Mouse (Mus musculus) MEL (cell line): Measurements from ENCODE around the gene Ggt1. TPM values are rescaled to one million over a fixed set of nuclear protein-coding genes. Genes with fewer than 3 reads are reported as not detected.
A peak's percentile ranks its signal among the peaks of the same experiment; 100 is the strongest.

Experiments used
- DNase-seq: peaks from one replicate; pipeline ENCODE4 v3.0.0; 2011; ENCODE audit warnings: low read depth, low spot score
- H3K27ac ChIP-seq: 2 replicates; pipeline ENCODE4 v1.5.1; 2012; ENCODE audit warnings: low read depth, mild to moderate bottlenecking, control low read depth, low read length, moderate library complexity; ENCODE audit not compliant: control insufficient read depth
- H3K27me3 ChIP-seq, 2 experiments: fragments of 150-350 bp in 1 of 2; sonication (generic) in 1 of 2; 2 replicates each; pipeline ENCODE4 v1.6.1; 2012; ENCODE audit warnings: low read length in 2 of 2, mild to moderate bottlenecking in 2 of 2, improper control_type of control experiment in 1 of 2, moderate library complexity in 1 of 2; ENCODE audit not compliant: insufficient read depth in 2 of 2, control insufficient read depth in 1 of 2
- H3K36me3 ChIP-seq, 2 experiments: 2 replicates each; pipeline ENCODE4 v1.6.1; 2012 to 2014; ENCODE audit warnings: low read length in 2 of 2, improper control_type of control experiment in 1 of 2, inconsistent platforms in 1 of 2, mild to moderate bottlenecking in 1 of 2; ENCODE audit not compliant: insufficient read depth in 2 of 2, control insufficient read depth in 1 of 2
- H3K4me1 ChIP-seq, 2 experiments: fragments of 150-350 bp in 1 of 2; sonication (generic) in 1 of 2; 2 replicates each; pipeline ENCODE4 v1.6.1; 2012; ENCODE audit warnings: low read length in 2 of 2, improper control_type of control experiment in 1 of 2, mild to moderate bottlenecking in 1 of 2; ENCODE audit not compliant: insufficient read depth in 2 of 2, control insufficient read depth in 1 of 2
- H3K4me3 ChIP-seq, 2 experiments: fragments of 150-350 bp in 1 of 2; sonication (generic) in 1 of 2; 2 replicates each; pipeline ENCODE4 v1.5.1; 2012; ENCODE audit warnings: low read depth in 2 of 2, low read length in 2 of 2, mild to moderate bottlenecking in 2 of 2, moderate library complexity in 2 of 2, control low read depth in 1 of 2, improper control_type of control experiment in 1 of 2; ENCODE audit not compliant: control insufficient read depth in 1 of 2, insufficient read depth in 1 of 2
- H3K79me2 ChIP-seq: 2 replicates; pipeline ENCODE4 v1.6.1; 2012; ENCODE audit warnings: mild to moderate bottlenecking, low read length, moderate library complexity; ENCODE audit not compliant: control insufficient read depth, poor library complexity, insufficient read depth
- H3K9ac ChIP-seq: 2 replicates; pipeline ENCODE4 v1.6.1; 2012; ENCODE audit warnings: low read depth, mild to moderate bottlenecking, control low read depth, low read length, moderate library complexity; ENCODE audit not compliant: control insufficient read depth, poor library complexity, severe bottlenecking
- H3K9me3 ChIP-seq: fragments of 150-350 bp; sonication (generic); replicated peaks from 2 replicates; pipeline ENCODE4 v1.6.1; 2012; ENCODE audit warnings: mild to moderate bottlenecking, low read length, improper control_type of control experiment, moderate library complexity; ENCODE audit not compliant: insufficient read depth
- BHLHE40 ChIP-seq: IDR thresholded peaks from 2 replicates; pipeline ENCODE4 v1.6.1; 2012; ENCODE audit warnings: low read depth, mild to moderate bottlenecking, inconsistent platforms, low read length, improper control_type of control experiment, borderline replicate concordance
- CHD1 ChIP-seq: IDR thresholded peaks from 2 replicates; pipeline ENCODE4 v1.6.1; 2012; ENCODE audit warnings: low read depth, mild to moderate bottlenecking, inconsistent platforms, low read length, improper control_type of control experiment
- CHD2 ChIP-seq: IDR thresholded peaks from 2 replicates; pipeline ENCODE4 v1.6.1; 2011; ENCODE audit warnings: low read length, improper control_type of control experiment
- CTCF ChIP-seq, 3 experiments: IDR thresholded peaks in 2 of 3; conservative IDR thresholded peaks in 1 of 3; 2 replicates each; pipeline ENCODE4 v1.5.1; 2011 to 2012; ENCODE audit warnings: low read length in 3 of 3, low read depth in 2 of 3, mild to moderate bottlenecking in 2 of 3, improper control_type of control experiment in 1 of 3, inconsistent platforms in 1 of 3, mixed read lengths in 1 of 3, moderate library complexity in 1 of 3; ENCODE audit not compliant: control insufficient read depth in 1 of 3, insufficient read depth in 1 of 3, poor library complexity in 1 of 3, severe bottlenecking in 1 of 3
- E2F4 ChIP-seq: IDR thresholded peaks from 2 replicates; pipeline ENCODE4 v1.6.1; 2011; ENCODE audit warnings: low read depth, low read length, improper control_type of control experiment, borderline replicate concordance
- ELF1 ChIP-seq: IDR thresholded peaks from 2 replicates; pipeline ENCODE4 v1.6.1; 2014; ENCODE audit warnings: low read depth, mild to moderate bottlenecking, inconsistent platforms, low read length, improper control_type of control experiment, moderate library complexity
- ETS1 ChIP-seq: IDR thresholded peaks from 2 replicates; pipeline ENCODE4 v1.6.1; 2012; ENCODE audit warnings: low read depth, mild to moderate bottlenecking, inconsistent platforms, low read length, improper control_type of control experiment, moderate library complexity
- GATA1 ChIP-seq: IDR thresholded peaks from 2 replicates; pipeline ENCODE4 v1.6.1; 2011; ENCODE audit warnings: low read depth, low read length, improper control_type of control experiment
- HCFC1 ChIP-seq: IDR thresholded peaks from 2 replicates; pipeline ENCODE4 v1.6.1; 2012; ENCODE audit warnings: low read depth, mild to moderate bottlenecking, inconsistent platforms, low read length, improper control_type of control experiment, moderate library complexity
- KAT2A ChIP-seq: conservative IDR thresholded peaks from 2 replicates; pipeline ENCODE4 v1.6.1; 2012; ENCODE audit warnings: low read depth, low read length, improper control_type of control experiment, inconsistent platforms
- MAZ ChIP-seq: IDR thresholded peaks from 2 replicates; pipeline ENCODE4 v1.6.1; 2012; ENCODE audit warnings: low read depth, mild to moderate bottlenecking, inconsistent platforms, low read length, improper control_type of control experiment
- MEF2A ChIP-seq: IDR thresholded peaks from 2 replicates; pipeline ENCODE4 v1.6.1; 2014; ENCODE audit warnings: low read depth, mild to moderate bottlenecking, inconsistent platforms, low read length, improper control_type of control experiment; ENCODE audit not compliant: poor library complexity, insufficient replicate concordance, severe bottlenecking; ENCODE audit errors: extremely low read depth
- NELFE ChIP-seq: IDR thresholded peaks from 2 replicates; pipeline ENCODE4 v1.6.1; 2011; ENCODE audit warnings: low read depth, low read length, improper control_type of control experiment
- POLR2AphosphoS5 ChIP-seq: IDR thresholded peaks from 2 replicates; pipeline ENCODE4 v1.6.1; 2012; ENCODE audit warnings: low read depth, borderline replicate concordance, mild to moderate bottlenecking, inconsistent platforms, low read length, moderate library complexity, mixed read lengths
- SIN3A ChIP-seq: IDR thresholded peaks from 2 replicates; pipeline ENCODE4 v1.6.1; 2012; ENCODE audit warnings: low read length, improper control_type of control experiment, inconsistent platforms
- TAL1 ChIP-seq: IDR thresholded peaks from 2 replicates; pipeline ENCODE4 v1.6.1; 2012; ENCODE audit warnings: mild to moderate bottlenecking, inconsistent platforms, low read length, moderate library complexity, mixed read lengths
- TCF12 ChIP-seq: IDR thresholded peaks from 2 replicates; pipeline ENCODE4 v1.6.1; 2014; ENCODE audit warnings: low read depth, mild to moderate bottlenecking, inconsistent platforms, low read length, improper control_type of control experiment, moderate library complexity
- ZNF384 ChIP-seq: IDR thresholded peaks from 2 replicates; pipeline ENCODE4 v1.6.1; 2012; ENCODE audit warnings: low read depth, mild to moderate bottlenecking, inconsistent platforms, low read length, improper control_type of control experiment
- polyA plus RNA-seq, 2 experiments: library from polyadenylated mRNA; stranded (reverse) in 1 of 2; unstranded in 1 of 2; fragments of >175 nt in 1 of 2; fragments of >200 nt in 1 of 2; gene quantifications; 2 replicates each; pipeline versions ENCODE4 v1.2.1 to v1.2.4; 2012; ENCODE audit warnings: low replicate concordance in 2 of 2, low read depth in 1 of 2; ENCODE audit not compliant: insufficient read length in 2 of 2, insufficient read depth in 1 of 2, missing spikeins in 1 of 2
- total RNA-seq: library from RNA; depleted of rRNA; stranded (reverse); fragments of 300-350 nt; gene quantifications from 2 replicates; pipeline ENCODE4 v1.2.3, GENCODE M21; 2012

Ggt1 gene
- total and polyA plus RNA-seq, 3 experiments, result 0.46 to 3.2 TPM; not detected in 1

DNA sequence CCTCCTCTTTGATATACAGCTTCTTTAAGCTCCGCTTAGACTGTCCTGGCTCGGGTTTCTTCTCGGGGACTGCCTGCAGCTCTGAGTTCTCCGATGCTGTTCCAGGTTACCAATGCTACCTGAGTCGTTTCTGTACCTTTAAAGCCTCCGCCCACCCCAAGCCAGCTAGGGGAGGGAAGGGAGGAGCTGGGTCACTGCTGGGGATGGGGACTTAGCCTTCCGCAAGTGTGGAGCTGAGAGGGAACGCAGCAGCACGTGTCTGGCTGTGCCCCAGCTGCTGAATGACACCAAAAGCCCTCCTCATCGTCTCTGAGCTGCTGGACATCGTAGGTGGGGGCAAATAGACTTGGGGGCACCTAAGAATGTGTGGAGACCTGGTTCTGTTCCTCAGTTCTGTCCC, 7.0 kb downstream of the Ggt1 start:
- TF ChIP-seq POLR2AphosphoS5 (no peak), ELF1 (no peak), BHLHE40 (no peak), TAL1 (no peak), ZNF384 (no peak), CHD2 (no peak), MAZ (no peak), NELFE (no peak), E2F4 (no peak), CTCF (IDR thresholded peaks at IDR 0.05 in 2 of 3, conservative IDR thresholded peaks at IDR 0.05 in 1 of 3; ENCODE audit: control insufficient read depth in 1 of 3, insufficient read depth in 1 of 3, low read depth in 2 of 3, low read length in 3 of 3, poor library complexity in 1 of 3, severe bottlenecking in 1 of 3) (no peak), TCF12 (no peak), HCFC1 (no peak), GATA1 (no peak), MEF2A (no peak), CHD1 (no peak), SIN3A (no peak), KAT2A (no peak)
- Histone ChIP-seq H3K9ac (peak overlapping the region; percentile 16; the same call in 1 of the 2 replicates), H3K4me1 (peaks cover 7 to 43% of the 10 kb centered on the region in 2 experiments), H3K27ac (peak overlapping the region; percentile 47), H3K9me3 (no peaks in the 10 kb centered on the region), H3K27me3 (no peaks in the 10 kb centered on the region), H3K36me3 (peaks cover 0 to 31% of the 10 kb centered on the region in 2 experiments; a peak in 2 of 4 replicates), H3K79me2 (no peaks in the 10 kb centered on the region), H3K4me3 (no peak overlapping the region; a peak in 1 of 4 replicates)
- DNase-seq, result no peak

DNA sequence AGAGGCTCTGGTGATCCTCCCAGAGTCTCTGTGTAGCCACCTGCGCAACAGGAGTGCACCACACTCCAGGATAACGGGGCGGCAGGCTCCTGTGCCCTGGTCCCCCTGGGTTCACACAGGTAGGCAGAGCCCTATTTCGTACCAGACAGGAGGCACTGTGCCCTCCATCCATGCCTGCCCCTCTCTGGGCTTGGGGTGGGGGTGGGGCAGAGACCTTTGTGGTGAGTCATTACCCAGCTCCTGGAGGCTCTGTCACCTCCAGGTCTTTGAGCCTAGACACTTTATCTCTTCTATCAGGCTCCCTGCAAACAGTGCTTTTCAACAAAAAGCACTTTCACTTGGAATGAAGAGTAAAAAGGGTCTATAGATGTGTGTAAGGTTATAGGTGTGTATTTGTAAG, 7.4 kb downstream of the Ggt1 start:
- Histone ChIP-seq H3K4me1 (peaks cover 7 to 41% of the 10 kb centered on the region in 2 experiments), H3K4me3 (no peak overlapping the region; a peak in 1 of 4 replicates), H3K9ac (peak overlapping the region; percentile 16; the same call in 1 of the 2 replicates), H3K9me3 (no peaks in the 10 kb centered on the region), H3K27me3 (peaks cover 0 to 2% of the 10 kb centered on the region in 2 experiments; a peak in 1 of 4 replicates), H3K36me3 (peaks cover 0 to 31% of the 10 kb centered on the region in 2 experiments; a peak in 2 of 4 replicates), H3K27ac (no peak overlapping the region; the same call in 1 of the 2 replicates), H3K79me2 (no peaks in the 10 kb centered on the region)
- TF ChIP-seq ETS1, result no peak
- TF ChIP-seq GATA1, result peak; percentile 10; the same call in 1 of the 2 replicates
- peak; percentile 45 for DNase-seq
